Mouse (Mus musculus): Measurements from ENCODE around the gene Prmt3. TPM values are rescaled to one million over a fixed set of nuclear protein-coding genes. Genes with fewer than 3 reads are reported as not detected.

Gene Prmt3
- polyA plus RNA-seq, 1 experiment = not detected

- H3K4me1 ChIP-seq (ENCODE audit: control insufficient read depth, insufficient read depth, low read length) = peaks cover under 1% of the 10 kb centered on the region; the same call in 1 of the 2 replicates
- H3K4me3 ChIP-seq (ENCODE audit: insufficient read depth, low read depth, low read length) = no peak overlapping the region
- 90% methylated on average over 3 of the region's 3 CpGs for WGBS
- TF ChIP-seq CTCF (IDR thresholded peaks at IDR 0.05; ENCODE audit: insufficient read depth, low read depth, low read length) (no peak), POLR2A (IDR thresholded peaks at IDR 0.05; ENCODE audit: insufficient read depth, low read depth, low read length) (no peak)
- no peak overlapping the region for H3K27ac ChIP-seq (ENCODE audit: insufficient read depth, low read depth, low read length)
Observed at GRCm38 (mm10) chr7:49858257-49858656, 80.1 kb downstream of the Prmt3 start.

- Histone ChIP-seq H3K4me3 (ENCODE audit: insufficient read depth, low read depth, low read length) (no peak overlapping the region), H3K27ac (ENCODE audit: insufficient read depth, low read depth, low read length) (no peak overlapping the region), H3K4me1 (ENCODE audit: control insufficient read depth, insufficient read depth, low read length) (no peaks in the 10 kb centered on the region)
- 95% methylated on average over 3 of the region's 3 CpGs for WGBS
- TF ChIP-seq CTCF (IDR thresholded peaks at IDR 0.05; ENCODE audit: insufficient read depth, low read depth, low read length) = no peak
- TF ChIP-seq POLR2A (IDR thresholded peaks at IDR 0.05; ENCODE audit: insufficient read depth, low read depth, low read length) = no peak
Observed at GRCm38 (mm10) chr7:49859820-49860219, 81.7 kb downstream of the Prmt3 start.

GRCm38 (mm10) chr7:49861196-49861595 is 83.0 kb downstream of the Prmt3 start:
- no peak overlapping the region for H3K27ac ChIP-seq (ENCODE audit: insufficient read depth, low read depth, low read length)
- 99% methylated on average over 2 of the region's 2 CpGs for WGBS
- H3K4me1 ChIP-seq (ENCODE audit: control insufficient read depth, insufficient read depth, low read length) = no peaks in the 10 kb centered on the region
- no peak overlapping the region for H3K4me3 ChIP-seq (ENCODE audit: insufficient read depth, low read depth, low read length)
- no peak for TF ChIP-seq POLR2A (IDR thresholded peaks at IDR 0.05; ENCODE audit: insufficient read depth, low read depth, low read length)

- no peak overlapping the region for H3K27ac ChIP-seq (ENCODE audit: insufficient read depth, low read depth, low read length)
- 52% methylated on average over 3 of the region's 3 CpGs for WGBS
- H3K4me3 ChIP-seq (ENCODE audit: insufficient read depth, low read depth, low read length) = no peak overlapping the region
- no peaks in the 10 kb centered on the region for H3K4me1 ChIP-seq (ENCODE audit: control insufficient read depth, insufficient read depth, low read length)
- TF ChIP-seq CTCF (IDR thresholded peaks at IDR 0.05; ENCODE audit: insufficient read depth, low read depth, low read length) = no peak
- no peak for TF ChIP-seq POLR2A (IDR thresholded peaks at IDR 0.05; ENCODE audit: insufficient read depth, low read depth, low read length)
Observed at GRCm38 (mm10) chr7:49863753-49864152, 85.6 kb downstream of the Prmt3 start.

- Histone ChIP-seq H3K4me3 (ENCODE audit: insufficient read depth, low read depth, low read length) (no peak overlapping the region), H3K27ac (ENCODE audit: insufficient read depth, low read depth, low read length) (0 out of 2 replicates have a peak overlapping the region, but pooled peaks have one; percentile 3), H3K4me1 (ENCODE audit: control insufficient read depth, insufficient read depth, low read length) (no peaks in the 10 kb centered on the region)
- 77% methylated on average over 5 of the region's 5 CpGs for WGBS
- TF ChIP-seq POLR2A (IDR thresholded peaks at IDR 0.05; ENCODE audit: insufficient read depth, low read depth, low read length) (no peak), CTCF (IDR thresholded peaks at IDR 0.05; ENCODE audit: insufficient read depth, low read depth, low read length) (no peak)
Observed at GRCm38 (mm10) chr7:49869656-49870055, 91.5 kb downstream of the Prmt3 start.

GRCm38 (mm10) chr7:49870276-49870675 is 92.1 kb downstream of the Prmt3 start:
- H3K4me3 ChIP-seq (ENCODE audit: insufficient read depth, low read depth, low read length) = no peak overlapping the region
- TF ChIP-seq CTCF (IDR thresholded peaks at IDR 0.05; ENCODE audit: insufficient read depth, low read depth, low read length) = no peak
- TF ChIP-seq POLR2A (IDR thresholded peaks at IDR 0.05; ENCODE audit: insufficient read depth, low read depth, low read length) = no peak
- 67% methylated on average over 3 of the region's 3 CpGs for WGBS
- no peak overlapping the region for H3K27ac ChIP-seq (ENCODE audit: insufficient read depth, low read depth, low read length)
- no peaks in the 10 kb centered on the region for H3K4me1 ChIP-seq (ENCODE audit: control insufficient read depth, insufficient read depth, low read length)

GRCm38 (mm10) chr7:49877307-49877706 is 99.2 kb downstream of the Prmt3 start:
- peaks cover 4% of the 10 kb centered on the region; the same call in 1 of the 2 replicates for H3K4me1 ChIP-seq (ENCODE audit: control insufficient read depth, insufficient read depth, low read length)
- TF ChIP-seq POLR2A (IDR thresholded peaks at IDR 0.05; ENCODE audit: insufficient read depth, low read depth, low read length) = no peak
- no peak for TF ChIP-seq CTCF (IDR thresholded peaks at IDR 0.05; ENCODE audit: insufficient read depth, low read depth, low read length)
- no peak overlapping the region for H3K4me3 ChIP-seq (ENCODE audit: insufficient read depth, low read depth, low read length)
- WGBS = 88% methylated on average over 5 of the region's 5 CpGs
- no peak overlapping the region for H3K27ac ChIP-seq (ENCODE audit: insufficient read depth, low read depth, low read length)

GRCm38 (mm10) chr7:49879051-49879450 is 100.9 kb downstream of the Prmt3 start:
- H3K4me1 ChIP-seq (ENCODE audit: control insufficient read depth, insufficient read depth, low read length) = peaks cover 10% of the 10 kb centered on the region; the same call in 1 of the 2 replicates
- 30% methylated on average over 13 of the region's 13 CpGs for WGBS
- no peak overlapping the region for H3K27ac ChIP-seq (ENCODE audit: insufficient read depth, low read depth, low read length)
- no peak overlapping the region for H3K4me3 ChIP-seq (ENCODE audit: insufficient read depth, low read depth, low read length)
- TF ChIP-seq CTCF (IDR thresholded peaks at IDR 0.05; ENCODE audit: insufficient read depth, low read depth, low read length) (no peak), POLR2A (IDR thresholded peaks at IDR 0.05; ENCODE audit: insufficient read depth, low read depth, low read length) (no peak)

GRCm38 (mm10) chr7:49879998-49880707 is 102.0 kb downstream of the Prmt3 start:
- H3K4me3 ChIP-seq (ENCODE audit: insufficient read depth, low read depth, low read length) = no peak overlapping the region
- no peak overlapping the region for H3K27ac ChIP-seq (ENCODE audit: insufficient read depth, low read depth, low read length)
- peaks cover 10% of the 10 kb centered on the region; the same call in 1 of the 2 replicates for H3K4me1 ChIP-seq (ENCODE audit: control insufficient read depth, insufficient read depth, low read length)
- no peak for TF ChIP-seq POLR2A (IDR thresholded peaks at IDR 0.05; ENCODE audit: insufficient read depth, low read depth, low read length)
- no peak for TF ChIP-seq CTCF (IDR thresholded peaks at IDR 0.05; ENCODE audit: insufficient read depth, low read depth, low read length)
- WGBS = 89% methylated on average over 8 of the region's 8 CpGs

Measured in olfactory bulb, adult 2 months (tissue).